19 mouse cellular contexts compared by ENCODE assay signal in the genomic region with DNA sequence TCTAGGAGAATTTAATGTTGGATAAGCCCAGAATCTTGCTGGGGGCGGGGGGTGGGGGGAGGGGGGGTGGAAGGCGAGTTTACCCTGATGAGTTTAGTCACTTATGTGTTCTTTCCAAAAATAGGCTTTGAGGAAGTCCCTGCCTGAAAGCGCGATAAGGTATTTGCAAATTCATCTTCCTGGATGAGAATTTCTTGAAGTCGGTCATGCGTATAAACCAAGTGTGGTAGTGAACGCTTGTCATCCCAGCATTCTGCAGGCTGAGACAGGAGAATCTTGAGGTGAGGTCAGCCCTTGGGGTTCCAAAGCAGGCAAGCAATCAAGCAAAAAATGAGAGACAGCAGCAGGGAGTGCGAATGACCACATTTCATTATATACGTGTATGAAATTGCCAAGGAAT. TPM values are rescaled to one million over a fixed set of nuclear protein-coding genes. Genes with fewer than 3 reads are reported as not detected.
A peak's percentile ranks its signal among the peaks of the same experiment; 100 is the strongest.
DNase-seq lines count a peak whose midpoint lies in the region; ATAC-seq and TF ChIP-seq lines count a peak whose summit lies in the region.
"Had no signal": no experiment of that assay in that cellular context is flagged by ENCODE, and none has a peak within 500 bp of the region (broad histone marks: within the 10 kb centered on the region; RNA-seq: fewer than 3 reads in every experiment).

No protein-coding gene starts in this region.

- TF ChIP-seq CTCF in CH12.LX (conservative IDR thresholded peaks at IDR 0.05 in 1 of 2, IDR thresholded peaks at IDR 0.05 in 1 of 2; ENCODE audit: low read depth in 2 of 2, low read length in 2 of 2) = no peak

- no peak overlapping the region for H3K9ac ChIP-seq in CH12.LX (ENCODE audit: insufficient read depth, low read depth)
- H3K9ac ChIP-seq in heart, embryonic 11.5 days (ENCODE audit: low read depth, low read length) = no peak overlapping the region
- H3K9ac ChIP-seq: forebrain, embryonic 15.5 days; limb, embryonic 13.5 days; midbrain, embryonic 12.5 days; neural tube, embryonic 13.5 days; stomach, embryonic 15.5 days had no signal

- TF ChIP-seq EP300 in CH12.LX (IDR thresholded peaks at IDR 0.05; ENCODE audit: low read length) = peak; percentile 77

- 70% methylated on average over 9 of the region's 9 CpGs for WGBS in heart, embryonic 11.5 days (ENCODE audit: insufficient replicate concordance)

- peaks cover 56% of the 10 kb centered on the region for H3K36me3 ChIP-seq in megakaryocyte, embryonic 14.5 days (replicated peaks; ENCODE audit: low read length)
- H3K36me3 ChIP-seq in CH12.LX (replicated peaks in 1 of 2; ENCODE audit: control insufficient read depth in 1 of 2, insufficient read depth in 1 of 2, low read length in 1 of 2) = peaks cover 0 to 20% of the 10 kb centered on the region in 2 experiments
- H3K36me3 ChIP-seq in splenic B cell, adult 2 months (ENCODE audit: control insufficient read depth, insufficient read depth, low read length, poor library complexity, severe bottlenecking) = no peaks in the 10 kb centered on the region
- H3K36me3 ChIP-seq in heart, embryonic 11.5 days (ENCODE audit: control insufficient read depth, insufficient read depth, low read length) = no peaks in the 10 kb centered on the region
- H3K36me3 ChIP-seq: forebrain, embryonic 15.5 days; hindbrain, embryonic 10.5 days; limb, embryonic 13.5 days; midbrain, embryonic 12.5 days; neural tube, embryonic 13.5 days; stomach, embryonic 15.5 days had no signal

- TF ChIP-seq RAD21 in CH12.LX (IDR thresholded peaks at IDR 0.05; ENCODE audit: low read depth, low read length) = no peak

- ATAC-seq in megakaryocyte, adult 5-6 weeks (ENCODE audit: poor library complexity, severe bottlenecking) = no peak
- ATAC-seq in common myeloid progenitor, adult 5-6 weeks (replicated peaks; ENCODE audit: low read depth, poor library complexity, severe bottlenecking) = 0 out of 2 replicates have a peak, but pooled peaks have one; percentile 13
- no peak for ATAC-seq in heart, embryonic 11.5 days (replicated peaks; ENCODE audit: insufficient number of reproducible peaks, low FRiP score, low TSS enrichment)
- ATAC-seq: forebrain, embryonic 15.5 days had no signal

- in situ Hi-C loops in CH12.LX (cut with MboI; ENCODE audit: low pct_ligation_motif_present, low pct_unique_long_range_greater_than_20kb, low sequenced_read_pairs) = no loop called here

- TF ChIP-seq POLR2A in CH12.LX (IDR thresholded peaks at IDR 0.05; ENCODE audit: low read depth, low read length) = no peak

- H3K4me2 ChIP-seq in CH12.LX (ENCODE audit: insufficient read depth, low read depth, poor library complexity, severe bottlenecking) = peak overlapping the region; percentile 94; the same call in 1 of the 2 replicates
- no peak overlapping the region for H3K4me2 ChIP-seq in heart, embryonic 11.5 days
- H3K4me2 ChIP-seq: forebrain, embryonic 15.5 days; midbrain, embryonic 12.5 days; neural tube, embryonic 13.5 days; stomach, embryonic 15.5 days had no signal

- H3K27me3 ChIP-seq in megakaryocyte, embryonic 14.5 days (replicated peaks) = no peaks in the 10 kb centered on the region
- H3K27me3 ChIP-seq in CH12.LX (replicated peaks) = no peaks in the 10 kb centered on the region
- no peaks in the 10 kb centered on the region for H3K27me3 ChIP-seq in splenic B cell, adult 2 months (ENCODE audit: control insufficient read depth, insufficient read depth, low read length, poor library complexity, severe bottlenecking)
- H3K27me3 ChIP-seq in heart, embryonic 11.5 days (ENCODE audit: control insufficient read depth, insufficient read depth, low read length) = no peaks in the 10 kb centered on the region
- H3K27me3 ChIP-seq: forebrain, embryonic 15.5 days; limb, embryonic 13.5 days; midbrain, embryonic 12.5 days; neural tube, embryonic 13.5 days; stomach, embryonic 15.5 days had no signal

- peak overlapping the region; percentile 98 for H3K4me3 ChIP-seq in megakaryocyte, embryonic 14.5 days (replicated peaks)
- H3K4me3 ChIP-seq in CH12.LX (replicated peaks in 1 of 3; ENCODE audit: low read depth in 2 of 3, low read length in 2 of 3, poor library complexity in 1 of 3) = no peak overlapping the region
- H3K4me3 ChIP-seq in heart, embryonic 11.5 days (ENCODE audit: low read depth, low read length) = no peak overlapping the region
- H3K4me3 ChIP-seq: forebrain, embryonic 15.5 days; hindbrain, embryonic 10.5 days; limb, embryonic 13.5 days; midbrain, embryonic 12.5 days; neural tube, embryonic 13.5 days; stomach, embryonic 15.5 days had no signal

- no peaks in the 10 kb centered on the region for H3K9me3 ChIP-seq in megakaryocyte, embryonic 14.5 days
- no peaks in the 10 kb centered on the region for H3K9me3 ChIP-seq in CH12.LX (replicated peaks; ENCODE audit: low read length)
- H3K9me3 ChIP-seq in heart, embryonic 11.5 days (replicated peaks; ENCODE audit: control insufficient read depth, low read length) = no peaks in the 10 kb centered on the region
- H3K9me3 ChIP-seq: forebrain, embryonic 15.5 days; hindbrain, embryonic 10.5 days; limb, embryonic 13.5 days; midbrain, embryonic 12.5 days; neural tube, embryonic 13.5 days; stomach, embryonic 15.5 days had no signal

- dilution Hi-C loops in CH12.LX (cut with MboI; ENCODE audit: extremely low pct_ligation_motif_present, extremely low pct_unique_long_range_greater_than_20kb, low sequenced_read_pairs) = no loop called here

- H3K4me1 ChIP-seq in megakaryocyte, embryonic 14.5 days = peaks cover 71% of the 10 kb centered on the region
- H3K4me1 ChIP-seq in CH12.LX (ENCODE audit: control insufficient read depth in 1 of 2, insufficient read depth in 2 of 2) = peaks cover 12 to 56% of the 10 kb centered on the region in 2 experiments
- H3K4me1 ChIP-seq in heart, embryonic 11.5 days (ENCODE audit: control insufficient read depth, insufficient read depth, low read length) = peaks cover 15% of the 10 kb centered on the region

- H3K79me2 ChIP-seq in CH12.LX (replicated peaks; ENCODE audit: control insufficient read depth, extremely low read depth, insufficient read depth, poor library complexity, severe bottlenecking) = peaks cover 22% of the 10 kb centered on the region

- peak; percentile 84 for DNase-seq in CH12.LX (ENCODE audit: extremely low read depth)
- DNase-seq in splenic B cell, adult 2 months (ENCODE audit: low read depth, low spot score) = peak; percentile 74
- no peak for DNase-seq in layer of hippocampus, adult 11-12 months (ENCODE audit: low spot score)
- DNase-seq: cerebellum, adult 8-10 months; embryo, embryonic 11 days; gastrocnemius, postnatal 36 days; lung, adult 18-20 months; lung, postnatal 36 days; right cerebral cortex, adult 18-20 months had no signal

- H3K27ac ChIP-seq in CH12.LX (ENCODE audit: insufficient read depth, low read depth) = no peak overlapping the region
- H3K27ac ChIP-seq in heart, embryonic 11.5 days (ENCODE audit: low read depth, low read length) = no peak overlapping the region
- H3K27ac ChIP-seq: forebrain, embryonic 15.5 days; hindbrain, embryonic 10.5 days; limb, embryonic 13.5 days; midbrain, embryonic 12.5 days; neural tube, embryonic 13.5 days; stomach, embryonic 15.5 days had no signal

TF ChIP-seq in CH12.LX, 34 proteins besides CTCF, POLR2A, EP300 and RAD21 (continues in another document):
- TF ChIP-seq CHD1 (IDR thresholded peaks at IDR 0.05; ENCODE audit: low read depth, low read length) (no peak), GABPA (IDR thresholded peaks at IDR 0.05; ENCODE audit: insufficient replicate concordance, low read depth, low read length) (no peak), POLR2AphosphoS2 (IDR thresholded peaks at IDR 0.05; ENCODE audit: low read depth, low read length) (no peak), MYC (IDR thresholded peaks at IDR 0.05; ENCODE audit: low read depth, low read length) (0 out of 2 replicates have a peak, but pooled peaks have one; percentile 28), ZNF384 (IDR thresholded peaks at IDR 0.05; ENCODE audit: low read depth, low read length) (no peak), E2F4 (IDR thresholded peaks at IDR 0.05; ENCODE audit: insufficient replicate concordance, low read depth, low read length) (0 out of 2 replicates have a peak, but pooled peaks have one; percentile 25), SMC3 (IDR thresholded peaks at IDR 0.05; ENCODE audit: low read depth, low read length) (no peak), MAX (IDR thresholded peaks at IDR 0.05; ENCODE audit: low read length) (no peak), SIN3A (IDR thresholded peaks at IDR 0.05; ENCODE audit: low read length) (peak; percentile 20; the same call in 1 of the 2 replicates), NRF1 (IDR thresholded peaks at IDR 0.05; ENCODE audit: low read depth, low read length) (no peak), UBTF (IDR thresholded peaks at IDR 0.05; ENCODE audit: low read depth, low read length) (no peak), TCF12 (IDR thresholded peaks at IDR 0.05; ENCODE audit: low read depth, low read length) (peak; percentile 47; the same call in 1 of the 2 replicates), HCFC1 (IDR thresholded peaks at IDR 0.05; ENCODE audit: low read depth, low read length) (no peak), ZMIZ1 (IDR thresholded peaks at IDR 0.05; ENCODE audit: low read depth, low read length) (no peak), MAFK (IDR thresholded peaks at IDR 0.05; ENCODE audit: insufficient replicate concordance, low read length) (0 out of 2 replicates have a peak, but pooled peaks have one; percentile 65), KAT2A (IDR thresholded peaks at IDR 0.05; ENCODE audit: insufficient replicate concordance, low read length) (no peak), JUND (conservative IDR thresholded peaks at IDR 0.05; ENCODE audit: low read depth, low read length) (no peak; the same call in 1 of the 2 replicates)

RNA-seq across cellular contexts. Expression of gene Mapk6, which starts 1.8 kb away (rescaled TPM):
- 31.3 and 53.1 TPM in 2 replicates for polyA plus RNA-seq in megakaryocyte, embryonic 14.5 days (2012; ENCODE audit: insufficient read depth, low replicate concordance)
- 36.0 and 39.6 TPM in 2 replicates for total RNA-seq in megakaryocyte, adult 5-6 weeks (2015)
- total RNA-seq in megakaryocyte, adult 5-6 weeks (2017) = 26.6 and 29.3 TPM in 2 replicates
- total RNA-seq in CH12.LX (2012; rRNA removed) (34.2 and 41.0 TPM in 2 replicates), CH12.LX (2014; rRNA removed) (20.9 and 23.3 TPM in 2 replicates)
- 53.5 and 62.2 TPM in 2 replicates for polyA plus RNA-seq in CH12.LX (2012; ENCODE audit: insufficient read length, low read depth)
- 55.3 and 76.2 TPM in 2 replicates for total RNA-seq in common myeloid progenitor, adult 5-6 weeks (2017)
- 70.0 and 77.5 TPM in 2 replicates for polyA plus RNA-seq in heart, embryonic 11.5 days (2014; fragmentation: Nextera tagmentation; extraction: Ambion mirVana)

RNA-seq across cellular contexts. Expression of gene Leo1, which starts 29.7 kb away (rescaled TPM):
- 3.6 and 17.0 TPM in 2 replicates for polyA plus RNA-seq in megakaryocyte, embryonic 14.5 days (2012; ENCODE audit: insufficient read depth, low replicate concordance)
- total RNA-seq in megakaryocyte, adult 5-6 weeks (2015) = 12.5 and 16.3 TPM in 2 replicates
- 32.5 and 35.6 TPM in 2 replicates for total RNA-seq in megakaryocyte, adult 5-6 weeks (2017)
- total RNA-seq in CH12.LX (2012; rRNA removed) (49.9 and 59.7 TPM in 2 replicates), CH12.LX (2014; rRNA removed) (43.1 and 46.7 TPM in 2 replicates)
- 60.7 and 73.4 TPM in 2 replicates for polyA plus RNA-seq in CH12.LX (2012; ENCODE audit: insufficient read length, low read depth)
- 52.9 and 59.2 TPM in 2 replicates for total RNA-seq in common myeloid progenitor, adult 5-6 weeks (2017)
- 33.5 and 36.0 TPM in 2 replicates for polyA plus RNA-seq in heart, embryonic 11.5 days (2014; fragmentation: Nextera tagmentation; extraction: Ambion mirVana)
